Mouse (Mus musculus) layer of hippocampus, postnatal 10 days (tissue): Measurements from ENCODE around the gene Bcap29. TPM values are rescaled to one million over a fixed set of nuclear protein-coding genes. Genes with fewer than 3 reads are reported as not detected.
"Not testable (repeated sequence)": the region's sequence is repeated elsewhere in the genome, so short reads cannot be mapped to it uniquely, and the experiment has no call there.

Source experiments
- DNase-seq, 2 experiments: peaks; one replicate each; pipeline ENCODE4 v3.0.0; 2021; ENCODE audit warnings: low spot score in 2 of 2
- total RNA-seq, 2 experiments: library from RNA; stranded (reverse); gene quantifications; 2 replicates each; pipeline ENCODE4 v1.2.3; 2021

The Bcap29 gene
- total RNA-seq, 2 experiments from 2014 or later: 20.8 to 22.2 TPM

- peak in 1 of 2 experiments; percentile 21 for DNase-seq
Observed at GRCm38 (mm10) chr12:31580634-31581318, 53.7 kb downstream of the Bcap29 start.

- DNase-seq: peak in 1 of 2 experiments; percentile 28
Observed at GRCm38 (mm10) chr12:31578691-31579476, 55.6 kb downstream of the Bcap29 start.

- DNase-seq: no peak
Observed at GRCm38 (mm10) chr12:31574506-31574905, 60.0 kb downstream of the Bcap29 start.

GRCm38 (mm10) chr12:31569784-31570183 lies 64.7 kb downstream of the Bcap29 start:
- no peak for DNase-seq

GRCm38 (mm10) chr12:31568661-31569060 lies 65.8 kb downstream of the Bcap29 start:
- no peak for DNase-seq

GRCm38 (mm10) chr12:31567535-31567934 lies 66.9 kb downstream of the Bcap29 start:
- DNase-seq: not testable (repeated sequence)

DNA sequence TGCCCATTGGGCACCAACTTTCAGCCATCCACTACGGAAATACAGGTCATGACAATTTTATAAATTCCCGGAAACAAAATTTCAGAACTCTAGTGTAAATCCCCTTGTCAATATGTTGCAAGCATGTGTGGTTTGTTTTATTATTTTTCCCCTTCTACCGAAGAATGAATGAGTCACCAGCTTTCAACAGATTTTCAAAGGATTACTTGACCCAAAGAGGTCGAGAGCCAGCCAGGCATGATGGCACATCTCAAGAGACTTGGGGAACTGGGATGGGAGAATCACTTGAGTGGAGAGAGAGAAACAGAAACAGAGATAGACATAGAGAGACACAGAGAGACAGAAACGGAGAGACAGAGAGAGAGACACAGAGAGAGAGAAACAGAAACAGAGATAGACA lies 73.7 kb downstream of the Bcap29 start:
- DNase-seq: no peak

DNA sequence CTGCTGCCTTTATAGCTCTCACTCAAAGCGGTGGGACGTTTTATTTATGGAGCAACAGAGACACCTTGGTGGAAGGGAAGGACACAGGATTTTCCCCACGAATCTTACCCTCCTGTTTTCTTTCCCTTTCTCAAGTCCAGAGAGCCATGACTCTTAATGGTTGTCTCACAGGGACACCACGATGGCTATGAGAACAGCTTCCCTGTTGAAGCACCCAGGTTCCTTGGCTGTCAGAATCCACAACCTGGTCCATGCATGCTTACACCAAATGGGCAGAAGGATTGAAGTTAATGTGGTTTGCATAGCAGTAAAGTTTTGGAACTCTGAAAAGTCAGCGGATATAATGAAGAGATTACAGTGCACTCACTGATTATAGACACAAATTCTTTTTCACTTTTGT lies 74.5 kb downstream of the Bcap29 start:
- DNase-seq: no peak

DNA sequence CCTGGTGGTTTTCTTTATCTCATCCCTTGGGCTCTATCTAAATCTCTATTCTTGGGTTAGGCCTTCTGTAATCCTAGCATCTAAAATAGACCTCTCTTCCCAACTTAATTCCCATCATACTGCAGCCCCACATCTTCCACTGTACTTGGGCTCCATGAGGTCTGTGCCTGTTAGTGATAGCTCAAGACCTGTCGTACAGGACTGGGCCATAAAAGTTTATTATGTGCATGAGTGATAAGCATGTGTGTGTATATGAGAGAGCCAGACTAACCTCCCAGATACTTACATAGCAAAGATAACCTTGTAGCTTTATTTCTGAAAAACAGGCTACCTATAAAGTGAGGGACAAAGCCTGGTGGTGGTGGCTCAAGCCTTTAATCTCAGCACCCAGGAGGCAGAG lies 80.1 kb downstream of the Bcap29 start:
- DNase-seq: no peak

DNA sequence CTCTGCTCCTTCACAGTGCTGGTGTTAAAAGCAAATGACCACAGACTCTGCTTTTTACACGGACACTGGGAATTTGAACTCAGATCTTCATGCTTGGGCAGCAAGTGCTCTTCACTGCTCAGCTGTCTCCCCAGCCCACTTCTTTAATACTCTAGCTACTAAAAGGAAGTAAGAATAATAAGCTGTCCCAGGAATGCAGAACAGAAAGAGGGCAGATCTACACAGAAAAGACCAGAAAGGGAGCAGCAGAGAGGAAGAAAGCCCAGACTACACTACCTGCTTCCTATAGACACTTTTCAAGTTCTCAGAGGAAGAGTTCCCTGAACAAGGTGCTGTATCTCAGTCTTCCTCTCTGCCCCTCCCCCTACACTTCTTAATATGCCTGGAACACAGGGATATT lies 83.2 kb downstream of the Bcap29 start:
- no peak for DNase-seq

DNA sequence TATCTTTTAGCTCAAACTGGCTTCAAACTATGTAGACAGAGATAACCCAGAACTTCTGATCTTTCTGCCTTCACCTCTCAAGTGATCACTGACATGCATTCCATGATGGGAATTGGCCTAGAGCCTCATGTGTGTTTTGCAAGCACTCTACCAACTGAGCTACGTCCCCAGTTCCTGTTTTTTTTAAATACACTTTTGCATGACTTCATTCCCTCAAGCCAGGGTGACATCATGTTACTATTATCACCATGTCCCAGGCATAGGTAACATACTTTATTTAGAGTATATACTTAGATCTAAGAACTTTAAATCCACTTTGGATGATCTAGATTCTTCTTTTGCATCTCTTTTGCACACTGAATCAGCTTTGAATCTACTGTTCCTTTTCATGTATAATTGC lies 88.4 kb downstream of the Bcap29 start:
- DNase-seq: no peak

- no peak for DNase-seq
Observed at GRCm38 (mm10) chr12:31545219-31545618, 89.2 kb downstream of the Bcap29 start.

DNA sequence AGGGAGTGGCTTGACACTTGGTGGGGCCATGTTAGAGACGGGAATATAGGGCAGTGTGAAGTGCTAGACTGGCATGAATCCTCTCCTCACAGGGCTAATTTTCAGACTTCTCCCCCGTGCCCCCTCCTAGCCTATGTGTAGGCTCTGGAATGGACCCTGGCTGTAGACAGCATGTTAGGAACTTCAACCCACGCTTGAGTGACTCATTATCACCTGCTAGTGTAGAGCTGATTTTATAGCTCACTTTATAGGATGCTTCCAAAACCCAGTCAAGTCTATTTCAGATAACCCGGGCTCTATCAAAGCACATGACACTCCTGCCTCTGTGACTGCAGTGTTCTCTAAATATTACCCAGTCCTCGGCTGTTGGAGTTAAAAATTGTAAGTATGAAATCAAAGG lies 92.9 kb downstream of the Bcap29 start:
- no peak for DNase-seq

Other genes with a start within 250 kb of the Bcap29 start
- gene Slc26a3, start 243.8 kb downstream of the Bcap29 start, total RNA-seq: under 1 TPM; 0.39 to 0.62 TPM
- gene Cbll1, start 135.0 kb downstream of the Bcap29 start, total RNA-seq: 10 to 100 TPM; 21.1 to 25.1 TPM
- gene Slc26a4, start 74.7 kb downstream of the Bcap29 start, total RNA-seq: 1 to 10 TPM; 5.3 to 7.0 TPM
- 10 to 100 TPM in 1 of 2 experiments, 1 to 10 TPM in 1; 8.4 to 10.0 TPM for gene Dus4l, start 20.2 kb upstream of the Bcap29 start, total RNA-seq
- gene Cog5, start 20.2 kb upstream of the Bcap29 start, total RNA-seq: 10 to 100 TPM; 64.4 to 64.6 TPM
- gene Gpr22, start 79.3 kb upstream of the Bcap29 start, total RNA-seq: 10 to 100 TPM; 50.5 to 59.9 TPM